Mouse (Mus musculus): Measurements from ENCODE around the gene Yes1.
"Not testable (repeated sequence)": the region's sequence is repeated elsewhere in the genome, so short reads cannot be mapped to it uniquely, and the experiment has no call there.

The Yes1 gene

GRCm38 (mm10) chr5:32610801-32611340 is at the start of gene Yes1:
Gene Yes1 (plus strand): TSS chr5:32611171.
- DNase-seq = peak; percentile 76

DNA sequence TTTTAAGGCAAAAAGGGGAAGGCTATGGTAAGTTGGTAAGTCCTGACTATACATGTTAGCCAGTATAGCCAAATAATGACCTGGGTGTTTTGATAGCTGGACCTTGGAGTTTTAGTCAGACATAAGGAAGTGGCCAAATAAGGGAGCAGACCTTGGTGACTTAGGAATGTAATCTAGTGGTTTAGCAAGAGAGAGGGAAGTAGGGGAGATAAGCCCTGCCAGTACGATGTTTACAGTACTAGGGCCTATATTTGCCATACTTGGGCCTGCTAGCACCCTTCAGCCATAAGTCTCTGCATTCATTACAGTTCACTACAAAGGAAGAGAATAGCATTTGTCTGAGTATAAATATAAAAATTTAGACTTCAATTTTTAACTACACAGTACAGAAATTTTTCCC is 46.3 kb upstream of the Yes1 start:
- no peak for DNase-seq

DNA sequence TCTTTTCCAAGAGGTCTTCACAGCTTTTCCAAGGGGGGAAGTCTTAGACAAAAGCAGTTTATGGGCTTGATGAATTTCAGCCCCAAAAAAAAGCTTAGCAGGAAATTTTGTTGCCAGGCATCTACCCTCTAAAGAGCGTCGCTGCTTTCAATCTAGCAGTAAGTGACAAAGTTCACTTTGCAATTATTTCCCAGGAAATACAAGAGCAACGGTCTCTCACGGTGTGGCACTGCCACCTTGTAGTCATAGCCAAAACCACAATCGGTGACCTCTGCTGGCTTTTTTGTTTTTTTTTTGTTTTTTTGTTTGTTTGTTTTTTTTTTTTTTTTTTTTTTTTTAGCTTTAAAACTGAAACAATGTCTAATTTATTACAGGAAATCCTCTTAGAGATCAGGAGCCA is 39.2 kb upstream of the Yes1 start:
- no peak for DNase-seq

GRCm38 (mm10) chr5:32588136-32588535 is 22.8 kb upstream of the Yes1 start:
- peak; percentile 35 for DNase-seq

GRCm38 (mm10) chr5:32593793-32594192 is 17.2 kb upstream of the Yes1 start:
- no peak for DNase-seq

GRCm38 (mm10) chr5:32594358-32594757 is 16.6 kb upstream of the Yes1 start:
- no peak for DNase-seq

GRCm38 (mm10) chr5:32605911-32606310 is 5.1 kb upstream of the Yes1 start:
- no peak for DNase-seq

- DNase-seq = no peak
Observed at GRCm38 (mm10) chr5:32607776-32608355, 3.1 kb upstream of the Yes1 start.

DNA sequence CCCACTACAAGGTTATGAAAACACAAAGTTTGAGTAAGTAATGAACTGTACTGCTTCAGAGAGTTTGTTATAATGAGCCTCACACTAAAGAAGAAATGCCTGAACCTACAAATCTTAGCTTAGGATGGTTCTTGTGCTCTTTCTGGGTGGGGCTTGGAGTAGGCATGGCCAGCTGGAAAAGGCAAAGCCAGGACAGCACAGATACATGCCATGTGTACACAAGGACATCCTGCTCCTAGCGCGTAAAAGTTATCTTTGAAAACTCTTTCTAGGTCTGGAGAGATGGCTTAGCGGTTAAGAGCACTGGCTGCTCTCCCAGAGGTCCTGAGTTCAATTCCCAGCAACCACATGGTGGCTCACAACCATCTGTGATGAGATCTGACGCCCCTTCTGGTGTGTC is 2.5 kb upstream of the Yes1 start:
- DNase-seq = no peak

DNA sequence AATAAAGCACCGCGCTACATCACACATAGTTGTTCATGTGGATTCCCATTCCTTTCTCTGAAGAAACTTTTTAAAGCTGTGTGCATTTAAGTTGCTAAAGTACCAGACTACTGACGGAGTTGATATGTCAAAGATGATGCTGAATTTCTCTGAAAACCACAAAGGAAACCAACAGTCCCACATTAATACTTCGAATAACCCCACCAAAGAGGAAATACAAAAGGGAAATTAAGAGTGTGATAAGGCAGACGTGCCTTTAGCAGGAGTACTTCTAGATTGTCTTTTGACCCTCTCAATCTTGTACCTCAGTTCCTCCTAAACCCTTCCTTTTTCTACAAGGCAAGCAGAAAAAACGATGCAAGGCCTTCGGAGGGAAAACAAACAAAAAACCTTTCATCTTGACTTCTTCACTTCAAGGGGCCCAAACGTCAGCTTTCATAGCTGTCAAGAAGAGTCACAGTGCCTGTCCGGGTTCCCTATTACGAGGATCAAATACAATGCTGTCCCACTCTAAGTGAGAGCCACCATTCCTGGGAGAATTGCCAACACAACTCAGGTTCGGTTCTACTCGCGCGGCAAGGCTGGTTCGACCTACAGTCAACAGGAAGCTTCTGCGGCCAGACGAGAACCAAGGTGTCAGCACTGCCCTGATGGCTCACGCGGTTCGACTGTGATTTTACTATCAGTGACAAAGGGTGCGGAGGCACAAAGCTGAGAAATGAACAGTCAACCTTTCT is 739 bp upstream of the Yes1 start:
- no peak for DNase-seq

DNA sequence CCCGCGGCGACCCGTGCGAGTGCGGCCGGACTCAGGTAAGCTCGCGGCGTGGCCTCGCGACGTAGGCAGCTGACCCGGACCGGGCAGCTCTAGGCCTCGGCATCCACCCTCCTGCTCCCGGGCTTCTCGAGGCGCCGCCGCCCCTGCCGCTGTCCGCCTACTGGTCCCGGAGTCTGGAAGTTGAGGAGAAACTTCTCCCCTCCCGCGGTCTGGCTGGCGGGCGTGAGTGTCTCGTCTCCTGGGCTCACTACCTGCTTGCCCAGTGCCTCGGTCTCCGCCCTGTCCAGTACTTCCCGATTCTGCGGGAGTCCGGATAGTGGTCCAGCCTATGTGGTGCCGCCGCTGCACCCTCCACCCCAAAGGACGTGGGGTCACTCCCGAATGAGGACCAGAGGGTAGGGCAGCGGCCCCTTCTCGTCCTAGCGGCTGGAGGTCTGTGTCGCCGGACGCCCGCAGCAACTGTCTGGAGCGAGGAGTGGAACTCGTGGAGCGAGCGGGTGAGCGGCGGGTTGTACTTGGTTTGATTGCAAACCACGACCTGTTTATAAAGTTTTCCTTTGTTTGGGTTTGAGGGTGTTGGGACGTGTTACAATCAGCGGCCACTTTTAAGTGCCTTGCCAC is 480 bp downstream of the Yes1 start:
- DNase-seq = no peak

DNA sequence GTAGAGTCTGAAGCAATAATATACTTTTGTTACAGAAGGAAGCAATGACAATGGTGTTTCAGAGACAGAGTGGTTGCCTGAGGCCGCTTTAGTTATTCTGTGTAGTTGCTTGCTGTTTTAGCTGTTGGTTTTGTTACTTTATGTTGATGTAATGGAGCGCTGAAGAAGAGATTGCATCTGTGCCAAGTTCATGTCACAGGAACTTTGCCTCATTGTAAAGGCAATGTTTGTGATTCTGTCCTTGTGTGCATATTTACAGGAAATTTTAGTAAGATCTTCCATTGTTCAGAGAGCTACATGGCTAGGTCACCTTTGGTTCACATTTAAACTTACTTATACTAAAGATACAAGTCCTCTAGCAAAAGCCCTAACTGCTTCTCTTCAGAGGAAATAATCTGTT is 3.3 kb downstream of the Yes1 start:
- no peak for DNase-seq

DNA sequence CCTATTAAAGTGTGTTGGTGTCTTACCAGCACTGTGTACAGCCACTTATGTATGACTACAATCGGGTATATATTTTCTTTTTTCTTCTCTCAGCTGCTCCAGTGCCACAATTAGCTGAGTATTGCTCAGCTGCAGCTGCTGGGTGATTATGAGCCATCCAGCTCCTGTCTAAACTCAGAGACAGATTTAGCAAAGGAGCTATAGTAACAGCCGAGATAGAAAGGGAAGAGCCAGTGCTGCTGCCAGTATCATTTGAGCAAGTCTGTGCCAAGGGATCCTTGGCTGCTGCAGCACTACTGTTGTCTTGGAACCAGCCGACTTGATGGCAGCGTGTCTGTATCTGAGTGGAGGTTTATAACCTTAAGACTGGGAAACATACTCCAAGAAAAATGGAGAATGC is 3.7 kb downstream of the Yes1 start:
- no peak for DNase-seq

- DNase-seq = not testable (repeated sequence)
Observed at GRCm38 (mm10) chr5:32616489-32616888, 5.5 kb downstream of the Yes1 start.

- no peak for DNase-seq
Observed at GRCm38 (mm10) chr5:32617851-32618250, 6.9 kb downstream of the Yes1 start.

GRCm38 (mm10) chr5:32623649-32624048 is 12.7 kb downstream of the Yes1 start:
- no peak for DNase-seq

GRCm38 (mm10) chr5:32624777-32625176 is 13.8 kb downstream of the Yes1 start:
- no peak for DNase-seq

DNA sequence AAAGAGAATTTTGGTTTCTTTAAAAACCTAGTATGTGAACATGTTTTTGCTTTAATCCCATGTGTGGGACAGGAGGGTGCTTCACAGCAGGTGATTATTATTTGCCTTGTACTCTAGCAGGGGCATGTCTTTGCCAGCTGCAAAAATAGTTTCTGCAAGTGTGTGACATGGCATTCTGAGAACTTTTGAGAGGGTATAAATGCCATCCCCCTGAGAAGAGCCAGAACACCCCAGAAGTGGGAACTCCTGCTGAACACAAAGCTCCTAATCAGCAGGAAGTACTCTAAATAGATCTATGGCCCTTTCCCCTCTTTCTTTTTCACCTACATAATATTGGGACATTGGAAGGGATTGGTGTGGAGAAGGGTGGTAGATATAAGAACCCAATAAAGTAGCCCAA is 22.2 kb downstream of the Yes1 start:
- DNase-seq = no peak

- no peak for DNase-seq
Observed at GRCm38 (mm10) chr5:32657386-32657785, 46.4 kb downstream of the Yes1 start.

GRCm38 (mm10) chr5:32682475-32682874 is 71.5 kb downstream of the Yes1 start:
- DNase-seq = no peak

DNA sequence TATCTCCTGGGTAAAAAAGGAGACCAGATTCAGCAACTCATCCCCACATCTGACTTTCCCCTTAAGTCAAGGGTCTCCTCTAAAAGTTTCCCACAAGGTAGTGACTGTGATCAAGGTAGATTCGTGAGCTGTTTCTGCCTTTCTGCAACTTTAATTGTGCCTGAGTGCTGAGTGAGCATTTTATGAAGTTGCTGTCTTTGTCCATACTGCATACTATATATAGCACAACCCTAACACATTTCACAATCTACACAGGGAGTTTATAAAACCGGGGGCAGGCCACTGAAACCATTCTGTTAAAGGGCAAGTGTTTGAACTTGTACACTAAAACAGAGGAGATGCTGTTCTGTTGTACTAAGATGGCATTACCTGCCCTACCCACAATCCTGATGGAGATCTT is 82.4 kb downstream of the Yes1 start:
- no peak for DNase-seq

- DNase-seq = no peak
Observed at GRCm38 (mm10) chr5:32697208-32697867, 86.4 kb downstream of the Yes1 start.

GRCm38 (mm10) chr5:32706226-32706780 is 95.3 kb downstream of the Yes1 start:
- DNase-seq = no peak
